Mouse (Mus musculus) MEL (cell line): ENCODE results near the gene Ppp1r27. TPM values are rescaled to one million over a fixed set of nuclear protein-coding genes. Genes with fewer than 3 reads are reported as not detected.
A peak's percentile ranks its signal among the peaks of the same experiment; 100 is the strongest.

Source experiments
- DNase-seq: peaks from one replicate; pipeline ENCODE4 v3.0.0; 2011; ENCODE audit warnings: low read depth, low spot score
- H3K27ac ChIP-seq: 2 replicates; pipeline ENCODE4 v1.5.1; 2012; ENCODE audit warnings: low read depth, mild to moderate bottlenecking, control low read depth, low read length, moderate library complexity; ENCODE audit not compliant: control insufficient read depth
- H3K27me3 ChIP-seq, 2 experiments: fragments of 150-350 bp in 1 of 2; sonication (generic) in 1 of 2; 2 replicates each; pipeline ENCODE4 v1.6.1; 2012; ENCODE audit warnings: low read length in 2 of 2, mild to moderate bottlenecking in 2 of 2, improper control_type of control experiment in 1 of 2, moderate library complexity in 1 of 2; ENCODE audit not compliant: insufficient read depth in 2 of 2, control insufficient read depth in 1 of 2
- H3K36me3 ChIP-seq, 2 experiments: 2 replicates each; pipeline ENCODE4 v1.6.1; 2012 to 2014; ENCODE audit warnings: low read length in 2 of 2, improper control_type of control experiment in 1 of 2, inconsistent platforms in 1 of 2, mild to moderate bottlenecking in 1 of 2; ENCODE audit not compliant: insufficient read depth in 2 of 2, control insufficient read depth in 1 of 2
- H3K4me1 ChIP-seq, 2 experiments: fragments of 150-350 bp in 1 of 2; sonication (generic) in 1 of 2; 2 replicates each; pipeline ENCODE4 v1.6.1; 2012; ENCODE audit warnings: low read length in 2 of 2, improper control_type of control experiment in 1 of 2, mild to moderate bottlenecking in 1 of 2; ENCODE audit not compliant: insufficient read depth in 2 of 2, control insufficient read depth in 1 of 2
- H3K4me3 ChIP-seq, 2 experiments: fragments of 150-350 bp in 1 of 2; sonication (generic) in 1 of 2; 2 replicates each; pipeline ENCODE4 v1.5.1; 2012; ENCODE audit warnings: low read depth in 2 of 2, low read length in 2 of 2, mild to moderate bottlenecking in 2 of 2, moderate library complexity in 2 of 2, control low read depth in 1 of 2, improper control_type of control experiment in 1 of 2; ENCODE audit not compliant: control insufficient read depth in 1 of 2, insufficient read depth in 1 of 2
- H3K79me2 ChIP-seq: 2 replicates; pipeline ENCODE4 v1.6.1; 2012; ENCODE audit warnings: mild to moderate bottlenecking, low read length, moderate library complexity; ENCODE audit not compliant: control insufficient read depth, poor library complexity, insufficient read depth
- H3K9ac ChIP-seq: 2 replicates; pipeline ENCODE4 v1.6.1; 2012; ENCODE audit warnings: low read depth, mild to moderate bottlenecking, control low read depth, low read length, moderate library complexity; ENCODE audit not compliant: control insufficient read depth, poor library complexity, severe bottlenecking
- H3K9me3 ChIP-seq: fragments of 150-350 bp; sonication (generic); replicated peaks from 2 replicates; pipeline ENCODE4 v1.6.1; 2012; ENCODE audit warnings: mild to moderate bottlenecking, low read length, improper control_type of control experiment, moderate library complexity; ENCODE audit not compliant: insufficient read depth
- BHLHE40 ChIP-seq: IDR thresholded peaks from 2 replicates; pipeline ENCODE4 v1.6.1; 2012; ENCODE audit warnings: low read depth, mild to moderate bottlenecking, inconsistent platforms, low read length, improper control_type of control experiment, borderline replicate concordance
- EP300 ChIP-seq, 2 experiments: IDR thresholded peaks; 2 replicates each; pipeline ENCODE4 v1.6.1; 2011; ENCODE audit warnings: improper control_type of control experiment in 2 of 2, low read length in 2 of 2, low read depth in 1 of 2, mild to moderate bottlenecking in 1 of 2
- GABPA ChIP-seq: IDR thresholded peaks from 2 replicates; pipeline ENCODE4 v1.6.1; 2012; ENCODE audit warnings: low read depth, mild to moderate bottlenecking, inconsistent platforms, low read length, improper control_type of control experiment, moderate library complexity
- GATA1 ChIP-seq: IDR thresholded peaks from 2 replicates; pipeline ENCODE4 v1.6.1; 2011; ENCODE audit warnings: low read depth, low read length, improper control_type of control experiment
- HCFC1 ChIP-seq: IDR thresholded peaks from 2 replicates; pipeline ENCODE4 v1.6.1; 2012; ENCODE audit warnings: low read depth, mild to moderate bottlenecking, inconsistent platforms, low read length, improper control_type of control experiment, moderate library complexity
- MAFK ChIP-seq: IDR thresholded peaks from 2 replicates; pipeline ENCODE4 v1.6.1; 2011; ENCODE audit warnings: low read depth, mild to moderate bottlenecking, low read length, improper control_type of control experiment, borderline replicate concordance
- MAX ChIP-seq: IDR thresholded peaks from 2 replicates; pipeline ENCODE4 v1.6.1; 2011; ENCODE audit warnings: low read length, improper control_type of control experiment
- MYC ChIP-seq: IDR thresholded peaks from 2 replicates; pipeline ENCODE4 v1.6.1; 2011; ENCODE audit warnings: low read depth, mild to moderate bottlenecking, low read length, improper control_type of control experiment, moderate library complexity
- POLR2A ChIP-seq, 2 experiments: IDR thresholded peaks; 2 replicates each; pipeline ENCODE4 v1.6.1; 2011 to 2012; ENCODE audit warnings: low read length in 2 of 2, mild to moderate bottlenecking in 2 of 2, control low read depth in 1 of 2, improper control_type of control experiment in 1 of 2, low read depth in 1 of 2, moderate library complexity in 1 of 2; ENCODE audit not compliant: control insufficient read depth in 1 of 2, insufficient read depth in 1 of 2, poor library complexity in 1 of 2
- POLR2AphosphoS2 ChIP-seq: IDR thresholded peaks from 2 replicates; pipeline ENCODE4 v1.6.1; 2011; ENCODE audit warnings: low read length, improper control_type of control experiment
- RAD21 ChIP-seq: IDR thresholded peaks from 2 replicates; pipeline ENCODE4 v1.6.1; 2011; ENCODE audit warnings: mild to moderate bottlenecking, low read depth, low read length, improper control_type of control experiment
- RCOR1 ChIP-seq: IDR thresholded peaks from 2 replicates; pipeline ENCODE4 v1.6.1; 2012; ENCODE audit warnings: low read depth, mild to moderate bottlenecking, inconsistent platforms, low read length, improper control_type of control experiment
- TBP ChIP-seq: IDR thresholded peaks from 2 replicates; pipeline ENCODE4 v1.8.0; 2011; ENCODE audit warnings: low read depth, low read length, improper control_type of control experiment
- polyA plus RNA-seq, 2 experiments: library from polyadenylated mRNA; stranded (reverse) in 1 of 2; unstranded in 1 of 2; fragments of >175 nt in 1 of 2; fragments of >200 nt in 1 of 2; gene quantifications; 2 replicates each; pipeline versions ENCODE4 v1.2.1 to v1.2.4; 2012; ENCODE audit warnings: low replicate concordance in 2 of 2, low read depth in 1 of 2; ENCODE audit not compliant: insufficient read length in 2 of 2, insufficient read depth in 1 of 2, missing spikeins in 1 of 2
- total RNA-seq: library from RNA; depleted of rRNA; stranded (reverse); fragments of 300-350 nt; gene quantifications from 2 replicates; pipeline ENCODE4 v1.2.3, GENCODE M21; 2012

Gene Ppp1r27
- total and polyA plus RNA-seq, 3 experiments = not detected

- TF ChIP-seq EP300 (IDR thresholded peaks at IDR 0.05; ENCODE audit: low read depth in 1 of 2, low read length in 2 of 2) (no peak; a peak in 1 of 4 replicates), RCOR1 (no peak), GATA1 (peak; percentile 80), BHLHE40 (no peak), TBP (no peak)
These were observed 21.0 kb upstream of the Ppp1r27 start (continued) for GRCm38 (mm10) chr11:120571754-120572416.

- DNase-seq = peak; percentile 85
- Histone ChIP-seq H3K27me3 (no peaks in the 10 kb centered on the region), H3K36me3 (peaks cover 22 to 28% of the 10 kb centered on the region in 2 experiments), H3K9ac (peak overlapping the region; percentile 81), H3K4me1 (peaks cover 5 to 16% of the 10 kb centered on the region in 2 experiments), H3K4me3 (peak overlapping the region; percentile 85 to 94), H3K9me3 (no peaks in the 10 kb centered on the region), H3K27ac (peak overlapping the region; percentile 70; the same call in 1 of the 2 replicates), H3K79me2 (peaks cover 44% of the 10 kb centered on the region)
- no peak for TF ChIP-seq RAD21
- 0 out of 2 replicates have a peak, but pooled peaks have one; percentile 34 for TF ChIP-seq MYC
- peak in 1 of 2 experiments; percentile 52; a peak in 1 of 4 replicates for TF ChIP-seq POLR2A (IDR thresholded peaks at IDR 0.05; ENCODE audit: control insufficient read depth in 1 of 2, insufficient read depth in 1 of 2, low read depth in 1 of 2, low read length in 2 of 2, poor library complexity in 1 of 2)
- TF ChIP-seq HCFC1 = 0 out of 2 replicates have a peak, but pooled peaks have one; percentile 45
- no peak for TF ChIP-seq GABPA
- peak; percentile 51; the same call in 1 of the 2 replicates for TF ChIP-seq GATA1
- TF ChIP-seq MAX = peak; percentile 58; the same call in 1 of the 2 replicates
- peak; percentile 54; the same call in 1 of the 2 replicates for TF ChIP-seq TBP
These were observed 20.2 kb upstream of the Ppp1r27 start for GRCm38 (mm10) chr11:120571122-120571521.

GRCm38 (mm10) chr11:120568324-120568723 is 17.4 kb upstream of the Ppp1r27 start:
- H3K4me3 ChIP-seq = no peak overlapping the region
- peaks cover 32% of the 10 kb centered on the region for H3K79me2 ChIP-seq
- DNase-seq = no peak
- H3K9ac ChIP-seq = no peak overlapping the region
- no peaks in the 10 kb centered on the region for H3K9me3 ChIP-seq
- peaks cover 0 to 14% of the 10 kb centered on the region in 2 experiments; a peak in 1 of 4 replicates for H3K4me1 ChIP-seq
- H3K36me3 ChIP-seq = peaks cover 19 to 41% of the 10 kb centered on the region in 2 experiments
- TF ChIP-seq MAFK (peak; percentile 70), POLR2AphosphoS2 (no peak; the same call in 1 of the 2 replicates)
- no peaks in the 10 kb centered on the region for H3K27me3 ChIP-seq
- no peak overlapping the region for H3K27ac ChIP-seq
